Mouse (Mus musculus) liver, embryonic 14.5 days (tissue): Measurements from ENCODE around the gene Ltb. TPM values are rescaled to one million over a fixed set of nuclear protein-coding genes. Genes with fewer than 3 reads are reported as not detected.

Experiments used
- ATAC-seq: fragments of 200-750 bp; cut with Nextera tagmentation; 2 replicates; pipeline ENCODE4 v1.8.0; 2017; ENCODE audit warnings: moderate number of reproducible peaks, mild to moderate bottlenecking, moderate library complexity; ENCODE audit not compliant: insufficient read depth
- DNase-seq, 3 experiments: peaks; one replicate each; pipeline ENCODE4 v3.0.0-alpha.2; 2012 to 2013; ENCODE audit warnings: low read depth in 3 of 3, low spot score in 3 of 3
- H3K27ac ChIP-seq: fragments of 300-500 bp; sonication (generic); 2 replicates; pipeline ENCODE4 v1.5.1; 2014; ENCODE audit warnings: moderate library complexity, mild to moderate bottlenecking, control low read depth, inconsistent platforms
- H3K27me3 ChIP-seq: fragments of 300-500 bp; sonication (generic); 2 replicates; pipeline ENCODE4 v1.6.1; 2014; ENCODE audit warnings: mild to moderate bottlenecking, low read length, moderate library complexity; ENCODE audit not compliant: control insufficient read depth, insufficient read depth
- H3K36me3 ChIP-seq: fragments of 300-500 bp; sonication (generic); replicated peaks from 2 replicates; pipeline ENCODE4 v1.6.1; 2014; ENCODE audit warnings: low read depth; ENCODE audit not compliant: control insufficient read depth, insufficient read depth
- H3K4me1 ChIP-seq, 2 experiments: fragments of 200-500 bp in 1 of 2; fragments of 300-500 bp in 1 of 2; sonication (generic) in 1 of 2; replicated peaks; 2 replicates each; pipeline ENCODE4 v1.6.1; 2012 to 2014; ENCODE audit warnings: antibody characterized with exemption in 1 of 2, inconsistent platforms in 1 of 2, low read length in 1 of 2; ENCODE audit not compliant: control insufficient read depth in 2 of 2, insufficient read depth in 2 of 2
- H3K4me2 ChIP-seq: fragments of 300-500 bp; sonication (generic); 2 replicates; pipeline ENCODE4 v1.6.1; 2014; ENCODE audit warnings: low read depth, mild to moderate bottlenecking, control low read depth, moderate library complexity
- H3K4me3 ChIP-seq, 2 experiments: fragments of 200-500 bp in 1 of 2; fragments of 300-500 bp in 1 of 2; sonication (generic) in 1 of 2; 2 replicates each; pipeline ENCODE4 v1.5.1; 2012 to 2014; ENCODE audit warnings: low read depth in 2 of 2, low read length in 2 of 2, mild to moderate bottlenecking in 2 of 2, control low read depth in 1 of 2, inconsistent platforms in 1 of 2, moderate library complexity in 1 of 2; ENCODE audit not compliant: insufficient read depth in 1 of 2
- H3K9ac ChIP-seq: fragments of 300-500 bp; sonication (generic); replicated peaks from 2 replicates; pipeline ENCODE4 v1.6.1; 2014; ENCODE audit warnings: mild to moderate bottlenecking, control low read depth, moderate library complexity
- H3K9me3 ChIP-seq: fragments of 300-500 bp; sonication (generic); 2 replicates; pipeline ENCODE4 v1.6.1; 2016; ENCODE audit warnings: low read length, mixed read lengths; ENCODE audit not compliant: control insufficient read depth
- CTCF ChIP-seq: IDR thresholded peaks from 2 replicates; pipeline ENCODE4 v1.5.1; 2016; ENCODE audit warnings: antibody characterized with exemption, low read depth, control low read depth
- EP300 ChIP-seq: IDR thresholded peaks from 2 replicates; pipeline ENCODE4 v1.6.1; 2016; ENCODE audit warnings: antibody characterized with exemption, low read depth
- WGBS: fragments of 180-500 bp; shearing (Covaris S2); extraction: QIAGEN DNeasy Blood & Tissue Kit; methylation state at CpG from one replicate; pipeline ENCODE4 v1.1.7; 2014; ENCODE audit not compliant: insufficient replicate concordance; 5-methylcytosine and 5-hydroxymethylcytosine counted together
- polyA plus RNA-seq, 2 experiments: library from polyadenylated mRNA; depleted of rRNA in 1 of 2; stranded (reverse) in 1 of 2; unstranded in 1 of 2; fragments of >200 nt; fragmentation: Nextera tagmentation in 1 of 2; extraction: Ambion mirVana in 1 of 2; gene quantifications; 2 replicates each; pipeline versions ENCODE4 v1.2.1 to v1.2.3; 2012 to 2014

Gene Ltb
- polyA plus RNA-seq, 2 experiments: 0.28 to 0.70 TPM

DNA sequence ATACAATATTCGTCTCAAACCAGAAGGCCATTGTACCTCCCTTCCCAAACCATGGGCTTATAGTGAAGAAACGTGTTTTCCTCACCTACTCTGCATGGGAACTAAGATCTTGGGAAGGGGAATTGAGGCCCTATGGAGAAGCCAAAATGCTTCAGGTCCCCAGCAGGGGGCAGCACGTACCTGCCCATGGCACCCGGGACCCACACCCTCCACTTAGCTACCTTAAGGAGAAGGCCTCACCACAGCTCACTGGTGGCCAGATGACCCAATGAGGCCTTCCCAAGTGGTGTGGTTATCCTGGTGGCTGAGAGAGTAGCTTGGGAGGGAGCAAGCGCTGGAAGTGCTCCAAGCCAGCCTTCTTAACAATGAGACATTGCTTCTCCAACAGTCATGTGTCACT lies 15.7 kb upstream of the Ltb start:
- no peaks in the 10 kb centered on the region for H3K36me3 ChIP-seq
- DNase-seq (peak in 1 of 3 experiments; percentile 34), ATAC-seq (peak; percentile 50; the same call in 1 of the 2 replicates)
- H3K9ac ChIP-seq: no peak overlapping the region
- no peaks in the 10 kb centered on the region for H3K9me3 ChIP-seq
- no peaks in the 10 kb centered on the region for H3K27me3 ChIP-seq
- TF ChIP-seq EP300: no peak
- TF ChIP-seq CTCF: peak; percentile 95
- no peak overlapping the region for H3K27ac ChIP-seq
- 6% methylated on average over 5 of the region's 5 CpGs for WGBS
- no peak overlapping the region for H3K4me2 ChIP-seq
- peaks cover 0 to 4% of the 10 kb centered on the region in 2 experiments; a peak in 1 of 4 replicates for H3K4me1 ChIP-seq
- no peak overlapping the region for H3K4me3 ChIP-seq

DNA sequence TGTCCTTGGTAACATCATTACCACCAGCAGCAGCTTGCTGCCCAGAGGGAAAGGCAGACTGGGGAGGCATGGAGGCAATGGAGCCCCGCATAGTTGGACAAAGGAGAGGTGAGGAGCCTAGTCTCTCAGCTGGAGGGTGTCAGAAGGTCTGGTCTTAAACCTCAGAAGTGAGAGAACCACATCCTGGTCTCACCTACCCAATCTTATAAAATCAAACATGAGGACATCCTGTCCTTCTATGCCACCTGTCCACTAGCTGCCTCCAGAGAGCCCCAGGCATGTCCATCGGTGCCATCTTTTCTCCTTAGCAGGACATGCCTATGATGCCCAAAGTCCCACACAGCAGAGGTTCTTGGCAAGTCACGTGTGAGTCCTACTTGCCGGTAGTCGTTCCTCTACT lies 14.1 kb upstream of the Ltb start:
- Histone ChIP-seq H3K36me3 (no peaks in the 10 kb centered on the region), H3K9me3 (no peaks in the 10 kb centered on the region), H3K4me2 (no peak overlapping the region), H3K27me3 (no peaks in the 10 kb centered on the region), H3K4me1 (peaks cover 0 to 4% of the 10 kb centered on the region in 2 experiments; a peak in 1 of 4 replicates), H3K9ac (no peak overlapping the region), H3K27ac (no peak overlapping the region), H3K4me3 (no peak overlapping the region)
- DNase-seq (no peak), ATAC-seq (no peak)
- no peak for TF ChIP-seq EP300
- WGBS: 63% methylated on average over 5 of the region's 5 CpGs

GRCm38 (mm10) chr17:35185639-35186611 lies 8.3 kb upstream of the Ltb start:
- H3K4me1 ChIP-seq: peaks cover 3 to 9% of the 10 kb centered on the region in 2 experiments; a peak in 3 of 4 replicates
- TF ChIP-seq EP300: no peak
- H3K27ac ChIP-seq: no peak overlapping the region
- H3K9ac ChIP-seq: peak overlapping the region; percentile 38
- no peaks in the 10 kb centered on the region for H3K36me3 ChIP-seq
- peak overlapping the region; percentile 64 for H3K4me2 ChIP-seq
- H3K4me3 ChIP-seq: peak overlapping the region; percentile 50 to 53
- peak in 2 of 3 experiments; percentile 45 to 68 for DNase-seq
- no peaks in the 10 kb centered on the region for H3K9me3 ChIP-seq
- under 1% methylated on average over 18 of the region's 18 CpGs for WGBS
- no peaks in the 10 kb centered on the region for H3K27me3 ChIP-seq
- peak; percentile 54; the same call in 1 of the 2 replicates for ATAC-seq

DNA sequence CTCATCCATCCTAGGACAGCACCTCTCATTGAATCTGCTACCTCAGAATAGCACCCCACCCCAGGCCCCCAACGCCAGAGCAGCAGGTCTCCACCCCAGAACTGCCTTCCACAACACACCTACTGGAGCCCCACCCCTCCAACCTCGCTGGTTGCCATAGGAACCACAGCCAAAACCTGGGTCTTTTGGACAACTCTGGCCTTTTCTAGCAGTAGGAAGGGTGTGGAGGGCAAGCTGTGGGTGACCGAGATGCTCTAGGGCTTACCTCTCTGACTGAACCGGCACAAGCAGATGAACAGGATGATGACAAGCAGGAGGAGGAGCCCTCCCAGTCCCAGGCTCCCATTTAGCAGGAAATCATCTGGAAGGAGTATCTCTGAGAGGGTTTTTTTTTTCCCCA lies 7.6 kb upstream of the Ltb start:
- Histone ChIP-seq H3K36me3 (no peaks in the 10 kb centered on the region), H3K9ac (no peak overlapping the region), H3K4me1 (peaks cover 3 to 10% of the 10 kb centered on the region in 2 experiments; a peak in 3 of 4 replicates), H3K9me3 (no peaks in the 10 kb centered on the region), H3K27ac (no peak overlapping the region), H3K4me2 (peak overlapping the region; percentile 64), H3K4me3 (peak overlapping the region; percentile 5 to 53; a peak in 3 of 4 replicates), H3K27me3 (no peaks in the 10 kb centered on the region)
- 2% methylated on average over 4 of the region's 4 CpGs for WGBS
- DNase-seq (no peak), ATAC-seq (0 out of 2 replicates have a peak, but pooled peaks have one; percentile 12)
- TF ChIP-seq EP300: no peak
- no peak for TF ChIP-seq CTCF

DNA sequence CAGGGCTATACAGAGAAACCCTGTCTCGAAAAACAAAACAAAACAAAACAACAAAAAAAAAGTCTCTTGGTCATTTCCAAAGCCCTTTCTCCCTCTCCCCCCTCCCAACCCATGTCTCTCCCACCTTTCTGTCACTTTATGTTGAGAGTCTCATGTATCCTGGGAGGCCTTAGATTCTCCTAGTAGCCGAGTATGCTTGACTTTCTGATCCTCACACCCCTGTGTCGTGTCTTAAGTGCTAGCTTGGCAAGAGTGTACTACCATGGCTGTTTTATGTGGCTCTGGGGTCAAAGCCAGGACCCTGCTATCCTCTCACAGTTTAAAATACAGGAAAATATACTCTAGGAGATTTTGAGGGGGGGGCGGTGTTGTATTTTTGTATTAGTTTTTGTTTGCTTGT lies 6.9 kb upstream of the Ltb start:
- Histone ChIP-seq H3K36me3 (no peaks in the 10 kb centered on the region), H3K4me2 (peak overlapping the region; percentile 15; the same call in 1 of the 2 replicates), H3K4me1 (peaks cover 3 to 11% of the 10 kb centered on the region in 2 experiments; a peak in 3 of 4 replicates), H3K4me3 (no peak overlapping the region), H3K9me3 (no peaks in the 10 kb centered on the region), H3K27me3 (no peaks in the 10 kb centered on the region), H3K27ac (no peak overlapping the region), H3K9ac (no peak overlapping the region)
- TF ChIP-seq CTCF (no peak), EP300 (no peak)
- ATAC-seq (no peak), DNase-seq (no peak)
- 59% methylated on average over 4 of the region's 4 CpGs for WGBS
